Mouse (Mus musculus): ENCODE data around the gene Pth2. TPM values are rescaled to one million over a fixed set of nuclear protein-coding genes. Genes with fewer than 3 reads are reported as not detected.
"Not testable (repeated sequence)": the region's sequence is repeated elsewhere in the genome, so short reads cannot be mapped to it uniquely, and the experiment has no call there.

Gene Pth2
- polyA plus RNA-seq, 1 experiment from 2014 or later: not detected

- Histone ChIP-seq H3K36me3 (peaks cover 6% of the 10 kb centered on the region; the same call in 1 of the 2 replicates), H3K9ac (no peak overlapping the region), H3K4me3 (replicated peaks) (no peak overlapping the region), H3K4me2 (no peak overlapping the region), H3K4me1 (peaks cover 15% of the 10 kb centered on the region), H3K27ac (no peak overlapping the region), H3K9me3 (no peaks in the 10 kb centered on the region), H3K27me3 (replicated peaks) (peaks cover 55% of the 10 kb centered on the region)
- no peak for ATAC-seq (ENCODE audit: insufficient read depth, low FRiP score, low read depth)
- 72% methylated on average over 9 of the region's 9 CpGs for WGBS
Measured at GRCm38 (mm10) chr7:45162996-45163615, 17.7 kb upstream of the Pth2 start.

- peaks cover 63% of the 10 kb centered on the region for H3K27me3 ChIP-seq (replicated peaks)
- 2% methylated on average over 37 of the region's 41 CpGs for WGBS
- peaks cover 15% of the 10 kb centered on the region for H3K4me1 ChIP-seq
- H3K27ac ChIP-seq: no peak within 1 kb of the TSS
- H3K36me3 ChIP-seq: peaks cover 5% of the 10 kb centered on the region; the same call in 1 of the 2 replicates
- H3K9me3 ChIP-seq: no peaks in the 10 kb centered on the region
- H3K9ac ChIP-seq: no peak within 1 kb of the TSS
- H3K4me3 ChIP-seq (replicated peaks): peak within 1 kb of the TSS; percentile 46
- H3K4me2 ChIP-seq: peak within 1 kb of the TSS; percentile 80
- ATAC-seq (ENCODE audit: insufficient read depth, low FRiP score, low read depth): no peak
Measured at GRCm38 (mm10) chr7:45163735-45164490, 16.9 kb upstream of the Pth2 start, which contains the start of gene Slc17a7. Slc17a7 (plus strand) TSS chr7:45163949.

- WGBS: 62% methylated on average over 5 of the region's 5 CpGs
Measured at GRCm38 (mm10) chr7:45164833-45165232, 16.0 kb upstream of the Pth2 start.

GRCm38 (mm10) chr7:45165701-45166100 is 15.1 kb upstream of the Pth2 start:
- peaks cover 4% of the 10 kb centered on the region; the same call in 1 of the 2 replicates for H3K36me3 ChIP-seq
- 0 out of 2 replicates have a peak, but pooled peaks cover 5% of the 10 kb centered on the region for H3K9me3 ChIP-seq
- peaks cover 15% of the 10 kb centered on the region for H3K4me1 ChIP-seq
- H3K4me2 ChIP-seq: no peak overlapping the region
- H3K27me3 ChIP-seq (replicated peaks): peaks cover 77% of the 10 kb centered on the region
- 46% methylated on average over 11 of the region's 11 CpGs for WGBS
- H3K4me3 ChIP-seq (replicated peaks): no peak overlapping the region
- H3K9ac ChIP-seq: no peak overlapping the region
- H3K27ac ChIP-seq: no peak overlapping the region
- ATAC-seq (ENCODE audit: insufficient read depth, low FRiP score, low read depth): no peak

More at GRCm38 (mm10) chr7:45164833-45165232, 16.0 kb upstream of the Pth2 start:
- Histone ChIP-seq H3K27ac (no peak overlapping the region), H3K9ac (no peak overlapping the region), H3K27me3 (replicated peaks) (peaks cover 72% of the 10 kb centered on the region), H3K4me2 (no peak overlapping the region), H3K36me3 (peaks cover 5% of the 10 kb centered on the region; the same call in 1 of the 2 replicates), H3K4me3 (replicated peaks) (no peak overlapping the region), H3K4me1 (peaks cover 15% of the 10 kb centered on the region), H3K9me3 (0 out of 2 replicates have a peak, but pooled peaks cover 3% of the 10 kb centered on the region)
- no peak for ATAC-seq (ENCODE audit: insufficient read depth, low FRiP score, low read depth)

GRCm38 (mm10) chr7:45166950-45167401 is 13.8 kb upstream of the Pth2 start:
- Histone ChIP-seq H3K36me3 (no peaks in the 10 kb centered on the region), H3K4me1 (peaks cover 15% of the 10 kb centered on the region), H3K27me3 (replicated peaks) (peaks cover 82% of the 10 kb centered on the region), H3K9me3 (0 out of 2 replicates have a peak, but pooled peaks cover 5% of the 10 kb centered on the region), H3K27ac (no peak overlapping the region), H3K4me3 (replicated peaks) (no peak overlapping the region), H3K4me2 (no peak overlapping the region), H3K9ac (no peak overlapping the region)
- no peak for ATAC-seq (ENCODE audit: insufficient read depth, low FRiP score, low read depth)
- 23% methylated on average over 10 of the region's 10 CpGs for WGBS

- H3K9me3 ChIP-seq: 0 out of 2 replicates have a peak, but pooled peaks cover 5% of the 10 kb centered on the region
- H3K27ac ChIP-seq: no peak overlapping the region
- no peak for ATAC-seq (ENCODE audit: insufficient read depth, low FRiP score, low read depth)
- H3K4me3 ChIP-seq (replicated peaks): no peak overlapping the region
- peaks cover 79% of the 10 kb centered on the region for H3K27me3 ChIP-seq (replicated peaks)
- no peak overlapping the region for H3K9ac ChIP-seq
- H3K4me1 ChIP-seq: peaks cover 9% of the 10 kb centered on the region
- 3% methylated on average over 19 of the region's 19 CpGs for WGBS
- no peaks in the 10 kb centered on the region for H3K36me3 ChIP-seq
- no peak overlapping the region for H3K4me2 ChIP-seq
Measured at GRCm38 (mm10) chr7:45167761-45168445, 12.9 kb upstream of the Pth2 start.

- H3K27ac ChIP-seq: no peak overlapping the region
- no peak for ATAC-seq (ENCODE audit: insufficient read depth, low FRiP score, low read depth)
- H3K4me2 ChIP-seq: no peak overlapping the region
- H3K4me1 ChIP-seq: peaks cover 7% of the 10 kb centered on the region
- H3K27me3 ChIP-seq (replicated peaks): peaks cover 76% of the 10 kb centered on the region
- H3K9me3 ChIP-seq: 0 out of 2 replicates have a peak, but pooled peaks cover 5% of the 10 kb centered on the region
- no peak overlapping the region for H3K4me3 ChIP-seq (replicated peaks)
- no peak overlapping the region for H3K9ac ChIP-seq
- no peaks in the 10 kb centered on the region for H3K36me3 ChIP-seq
- WGBS: 5% methylated on average over 24 of the region's 24 CpGs
Measured at GRCm38 (mm10) chr7:45168656-45169055, 12.1 kb upstream of the Pth2 start.

- H3K9me3 ChIP-seq: 0 out of 2 replicates have a peak, but pooled peaks cover 5% of the 10 kb centered on the region
- no peaks in the 10 kb centered on the region for H3K4me1 ChIP-seq
- H3K4me2 ChIP-seq: no peak overlapping the region
- no peaks in the 10 kb centered on the region for H3K36me3 ChIP-seq
- no peak overlapping the region for H3K9ac ChIP-seq
- H3K27me3 ChIP-seq (replicated peaks): peaks cover 74% of the 10 kb centered on the region
- ATAC-seq (ENCODE audit: insufficient read depth, low FRiP score, low read depth): no peak
- H3K4me3 ChIP-seq (replicated peaks): no peak overlapping the region
- WGBS: 84% methylated on average over 3 of the region's 3 CpGs
- H3K27ac ChIP-seq: no peak overlapping the region
Measured at GRCm38 (mm10) chr7:45169495-45169894, 11.3 kb upstream of the Pth2 start.

GRCm38 (mm10) chr7:45172974-45173373 is 7.8 kb upstream of the Pth2 start:
- H3K4me1 ChIP-seq: peaks cover 6% of the 10 kb centered on the region
- H3K36me3 ChIP-seq: no peaks in the 10 kb centered on the region
- no peak overlapping the region for H3K27ac ChIP-seq
- peaks cover 76% of the 10 kb centered on the region for H3K27me3 ChIP-seq (replicated peaks)
- WGBS: 59% methylated on average over 7 of the region's 7 CpGs
- ATAC-seq (ENCODE audit: insufficient read depth, low FRiP score, low read depth): no peak
- H3K9ac ChIP-seq: no peak overlapping the region
- no peak overlapping the region for H3K4me3 ChIP-seq (replicated peaks)
- H3K9me3 ChIP-seq: 0 out of 2 replicates have a peak, but pooled peaks cover 5% of the 10 kb centered on the region
- no peak overlapping the region for H3K4me2 ChIP-seq

GRCm38 (mm10) chr7:45173772-45174171 is 7.0 kb upstream of the Pth2 start:
- peaks cover 76% of the 10 kb centered on the region for H3K27me3 ChIP-seq (replicated peaks)
- not testable (repeated sequence) for H3K4me2 ChIP-seq; H3K9ac ChIP-seq; ATAC-seq (ENCODE audit: insufficient read depth, low FRiP score, low read depth); H3K27ac ChIP-seq; H3K9me3 ChIP-seq; H3K36me3 ChIP-seq; H3K4me3 ChIP-seq (replicated peaks); H3K4me1 ChIP-seq
- 67% methylated on average over 1 of the region's 1 CpGs for WGBS

- 0 out of 2 replicates have a peak, but pooled peaks cover 3% of the 10 kb centered on the region for H3K9me3 ChIP-seq
- no peak overlapping the region for H3K9ac ChIP-seq
- WGBS: 5% methylated on average over 25 of the region's 29 CpGs
- no peak overlapping the region; the same call in 1 of the 2 replicates for H3K4me3 ChIP-seq (replicated peaks)
- no peak for ATAC-seq (ENCODE audit: insufficient read depth, low FRiP score, low read depth)
- peak overlapping the region; percentile 11; the same call in 1 of the 2 replicates for H3K4me2 ChIP-seq
- peaks cover 76% of the 10 kb centered on the region for H3K27me3 ChIP-seq (replicated peaks)
- no peak overlapping the region for H3K27ac ChIP-seq
- peaks cover 6% of the 10 kb centered on the region for H3K4me1 ChIP-seq
- no peaks in the 10 kb centered on the region for H3K36me3 ChIP-seq
Measured at GRCm38 (mm10) chr7:45174567-45175280, 6.1 kb upstream of the Pth2 start.

All from stomach, embryonic 15.5 days (tissue).